Mouse (Mus musculus): ENCODE data around the gene 4930402H24Rik. TPM values are rescaled to one million over a fixed set of nuclear protein-coding genes. Genes with fewer than 3 reads are reported as not detected.

The 4930402H24Rik gene
- 19.4 TPM for polyA plus RNA-seq (2014; fragmentation: Illumina TruSeq; extraction: RNeasy Lipid Tissue Mini Kit (QIAGEN cat#74804); ENCODE audit: low read depth, low replicate concordance)

GRCm38 (mm10) chr2:130905751-130906583, at the start of gene 4930402H24Rik, which contains the start of gene Atrn:
Gene 4930402H24Rik (minus strand): TSS chr2:130906406.
Gene Atrn (plus strand): TSS chr2:130906495.

GRCm38 (mm10) chr2:130697153-130697810, 208.9 kb downstream of the 4930402H24Rik start, which contains the start of gene Slc4a11:
Gene Slc4a11 (minus strand): TSS chr2:130697519.

GRCm38 (mm10) chr2:130667559-130667958, 238.6 kb downstream of the 4930402H24Rik start, which contains the start of gene Itpa:
Gene Itpa (plus strand): TSS chr2:130667610.

GRCm38 (mm10) chr2:130664102-130664701, 242.0 kb downstream of the 4930402H24Rik start, which contains the start of gene Ddrgk1:
Gene Ddrgk1 (minus strand): TSS chr2:130664659.

Other genes with a start within 250 kb of the 4930402H24Rik start
- gene Ddrgk1, start 241.7 kb downstream of the 4930402H24Rik start, polyA plus RNA-seq (2014; fragmentation: Illumina TruSeq; extraction: RNeasy Lipid Tissue Mini Kit (QIAGEN cat#74804); ENCODE audit: low read depth, low replicate concordance): 9.3 TPM
- 38.8 TPM for gene Itpa, start 238.8 kb downstream of the 4930402H24Rik start, polyA plus RNA-seq (2014; fragmentation: Illumina TruSeq; extraction: RNeasy Lipid Tissue Mini Kit (QIAGEN cat#74804); ENCODE audit: low read depth, low replicate concordance)
- gene Slc4a11, start 208.9 kb downstream of the 4930402H24Rik start, polyA plus RNA-seq (2014; fragmentation: Illumina TruSeq; extraction: RNeasy Lipid Tissue Mini Kit (QIAGEN cat#74804); ENCODE audit: low read depth, low replicate concordance): not detected
- 25.0 TPM for gene Atrn, start 89 bp upstream of the 4930402H24Rik start, polyA plus RNA-seq (2014; fragmentation: Illumina TruSeq; extraction: RNeasy Lipid Tissue Mini Kit (QIAGEN cat#74804); ENCODE audit: low read depth, low replicate concordance)
- 0.47 TPM for gene Gfra4, start 136.7 kb upstream of the 4930402H24Rik start, polyA plus RNA-seq (2014; fragmentation: Illumina TruSeq; extraction: RNeasy Lipid Tissue Mini Kit (QIAGEN cat#74804); ENCODE audit: low read depth, low replicate concordance)
- 7.7 TPM for gene Adam33, start 157.4 kb upstream of the 4930402H24Rik start, polyA plus RNA-seq (2014; fragmentation: Illumina TruSeq; extraction: RNeasy Lipid Tissue Mini Kit (QIAGEN cat#74804); ENCODE audit: low read depth, low replicate concordance)
- 0.47 TPM for gene Siglec1, start 180.4 kb upstream of the 4930402H24Rik start, polyA plus RNA-seq (2014; fragmentation: Illumina TruSeq; extraction: RNeasy Lipid Tissue Mini Kit (QIAGEN cat#74804); ENCODE audit: low read depth, low replicate concordance)
- gene Hspa12b, start 220.9 kb upstream of the 4930402H24Rik start, polyA plus RNA-seq (2014; fragmentation: Illumina TruSeq; extraction: RNeasy Lipid Tissue Mini Kit (QIAGEN cat#74804); ENCODE audit: low read depth, low replicate concordance): 0.16 TPM
- gene Gm11037, start 227.1 kb upstream of the 4930402H24Rik start, polyA plus RNA-seq (2014; fragmentation: Illumina TruSeq; extraction: RNeasy Lipid Tissue Mini Kit (QIAGEN cat#74804); ENCODE audit: low read depth, low replicate concordance): not detected